Mouse (Mus musculus) retina, postnatal 1 day (tissue): ENCODE data around the gene Adgrd1.

ENCODE experiments used
- DNase-seq: peaks from one replicate; pipeline ENCODE4 v3.0.0-alpha.2; 2012

The Adgrd1 gene

GRCm38 (mm10) chr5:129161372-129162051, 65.0 kb downstream of the Adgrd1 start:
- DNase-seq: no peak

- DNase-seq: no peak
These were observed 66.9 kb downstream of the Adgrd1 start for GRCm38 (mm10) chr5:129163416-129163815.

GRCm38 (mm10) chr5:129164091-129164490, 67.5 kb downstream of the Adgrd1 start:
- DNase-seq: no peak

- DNase-seq: no peak
These were observed 68.5 kb downstream of the Adgrd1 start for GRCm38 (mm10) chr5:129164911-129165584.

GRCm38 (mm10) chr5:129165595-129165994, 69.0 kb downstream of the Adgrd1 start:
- no peak for DNase-seq

GRCm38 (mm10) chr5:129169090-129169489, 72.5 kb downstream of the Adgrd1 start:
- DNase-seq: no peak

GRCm38 (mm10) chr5:129169567-129169966, 73.0 kb downstream of the Adgrd1 start:
- no peak for DNase-seq

- no peak for DNase-seq
These were observed 76.0 kb downstream of the Adgrd1 start for GRCm38 (mm10) chr5:129172533-129172932.

- no peak for DNase-seq
These were observed 79.4 kb downstream of the Adgrd1 start for GRCm38 (mm10) chr5:129175925-129176324.

GRCm38 (mm10) chr5:129177697-129178511, 81.4 kb downstream of the Adgrd1 start:
- peak; percentile 86 for DNase-seq

- no peak for DNase-seq
These were observed 82.8 kb downstream of the Adgrd1 start for GRCm38 (mm10) chr5:129179356-129179755.

GRCm38 (mm10) chr5:129179995-129180714, 83.6 kb downstream of the Adgrd1 start:
- DNase-seq: no peak

- no peak for DNase-seq
These were observed 84.2 kb downstream of the Adgrd1 start for GRCm38 (mm10) chr5:129180715-129181228.

- DNase-seq: no peak
These were observed 84.9 kb downstream of the Adgrd1 start for GRCm38 (mm10) chr5:129181450-129181849.

- no peak for DNase-seq
These were observed 86.0 kb downstream of the Adgrd1 start for GRCm38 (mm10) chr5:129182554-129182953.

- peak; percentile 49 for DNase-seq
These were observed 89.7 kb downstream of the Adgrd1 start for GRCm38 (mm10) chr5:129186260-129186659.

GRCm38 (mm10) chr5:129186926-129187325, 90.4 kb downstream of the Adgrd1 start:
- no peak for DNase-seq

- no peak for DNase-seq
These were observed 92.5 kb downstream of the Adgrd1 start for GRCm38 (mm10) chr5:129189071-129189470.

- DNase-seq: no peak
These were observed 93.5 kb downstream of the Adgrd1 start for GRCm38 (mm10) chr5:129190077-129190476.

- no peak for DNase-seq
These were observed 100.0 kb downstream of the Adgrd1 start for GRCm38 (mm10) chr5:129196501-129196900.

- no peak for DNase-seq
These were observed 100.5 kb downstream of the Adgrd1 start for GRCm38 (mm10) chr5:129196971-129197519.

- DNase-seq: no peak
These were observed 103.6 kb downstream of the Adgrd1 start for GRCm38 (mm10) chr5:129200132-129200531.
